Mouse (Mus musculus) forebrain, embryonic 15.5 days (tissue): ENCODE results near the gene March10. TPM values are rescaled to one million over a fixed set of nuclear protein-coding genes. Genes with fewer than 3 reads are reported as not detected.

Experiments used
- ATAC-seq: fragments of 200-750 bp; cut with Nextera tagmentation; replicated peaks from 2 replicates; pipeline ENCODE4 v1.8.0; 2017; ENCODE audit warnings: mild to moderate bottlenecking, moderate TSS enrichment, moderate library complexity
- H3K27ac ChIP-seq: fragments of 300-500 bp; sonication (generic); replicated peaks from 2 replicates; pipeline ENCODE4 v1.5.1; 2015; ENCODE audit warnings: mild to moderate bottlenecking, inconsistent platforms
- H3K27me3 ChIP-seq: fragments of 300-500 bp; sonication (generic); 2 replicates; pipeline ENCODE4 v1.6.1; 2015; ENCODE audit warnings: inconsistent platforms
- H3K36me3 ChIP-seq: fragments of 300-500 bp; sonication (generic); 2 replicates; pipeline ENCODE4 v1.6.1; 2015; ENCODE audit warnings: mild to moderate bottlenecking, inconsistent platforms
- H3K4me1 ChIP-seq: fragments of 300-500 bp; sonication (generic); 2 replicates; pipeline ENCODE4 v1.6.1; 2015; ENCODE audit warnings: inconsistent platforms
- H3K4me2 ChIP-seq: fragments of 300-500 bp; sonication (generic); replicated peaks from 2 replicates; pipeline ENCODE4 v1.6.1; 2015; ENCODE audit warnings: mild to moderate bottlenecking, inconsistent platforms
- H3K4me3 ChIP-seq: fragments of 300-500 bp; sonication (generic); 2 replicates; pipeline ENCODE4 v1.5.1; 2015; ENCODE audit warnings: mild to moderate bottlenecking, inconsistent platforms
- H3K9ac ChIP-seq: fragments of 300-500 bp; sonication (generic); replicated peaks from 2 replicates; pipeline ENCODE4 v1.6.1; 2015; ENCODE audit warnings: mild to moderate bottlenecking, inconsistent platforms
- H3K9me3 ChIP-seq: fragments of 300-500 bp; sonication (generic); 2 replicates; pipeline ENCODE4 v1.6.1; 2016; ENCODE audit warnings: inconsistent platforms
- WGBS: fragments of 180-500 bp; shearing (Covaris S2); methylation state at CpG from one replicate; pipeline ENCODE4 v1.1.7; 2015; ENCODE audit warnings: mixed read lengths; 5-methylcytosine and 5-hydroxymethylcytosine counted together
- polyA plus RNA-seq: library from polyadenylated mRNA; unstranded; fragments of >200 nt; fragmentation: Nextera tagmentation; extraction: Ambion mirVana; gene quantifications from 2 replicates; pipeline ENCODE4 v1.2.1, GENCODE M21; 2015

Gene March10
- polyA plus RNA-seq, 1 experiment from 2014 or later: 0.34 TPM

- ATAC-seq: peak; percentile 77
- no peak overlapping the region for H3K4me2 ChIP-seq
- no peak overlapping the region for H3K9ac ChIP-seq
- no peak overlapping the region for H3K27ac ChIP-seq
- WGBS: 62% methylated on average over 28 of the region's 28 CpGs
- no peaks in the 10 kb centered on the region for H3K4me1 ChIP-seq
- no peaks in the 10 kb centered on the region for H3K27me3 ChIP-seq
- H3K9me3 ChIP-seq: no peaks in the 10 kb centered on the region
- no peak overlapping the region for H3K4me3 ChIP-seq
- no peaks in the 10 kb centered on the region for H3K36me3 ChIP-seq
These were observed 109.1 kb downstream of the March10 start for GRCm38 (mm10) chr11:105347162-105348161.

GRCm38 (mm10) chr11:105345284-105345683 lies 111.3 kb downstream of the March10 start:
- H3K27ac ChIP-seq: no peak overlapping the region
- no peaks in the 10 kb centered on the region for H3K9me3 ChIP-seq
- H3K4me2 ChIP-seq: no peak overlapping the region
- no peaks in the 10 kb centered on the region for H3K36me3 ChIP-seq
- 80% methylated on average over 2 of the region's 2 CpGs for WGBS
- H3K9ac ChIP-seq: no peak overlapping the region
- no peak overlapping the region for H3K4me3 ChIP-seq
- no peaks in the 10 kb centered on the region for H3K4me1 ChIP-seq
- H3K27me3 ChIP-seq: no peaks in the 10 kb centered on the region
- ATAC-seq: no peak

- Histone ChIP-seq H3K4me3 (no peak overlapping the region), H3K27me3 (no peaks in the 10 kb centered on the region), H3K27ac (no peak overlapping the region), H3K4me1 (peaks cover 7% of the 10 kb centered on the region; the same call in 1 of the 2 replicates), H3K9me3 (no peaks in the 10 kb centered on the region), H3K4me2 (no peak overlapping the region), H3K36me3 (no peaks in the 10 kb centered on the region), H3K9ac (no peak overlapping the region)
- no peak for ATAC-seq
- WGBS: 80% methylated on average over 12 of the region's 12 CpGs
These were observed 117.7 kb downstream of the March10 start for GRCm38 (mm10) chr11:105338596-105339390.

- Histone ChIP-seq H3K4me2 (no peak overlapping the region), H3K9ac (no peak overlapping the region), H3K27me3 (no peaks in the 10 kb centered on the region), H3K36me3 (no peaks in the 10 kb centered on the region), H3K4me3 (no peak overlapping the region), H3K27ac (no peak overlapping the region; the same call in 1 of the 2 replicates), H3K9me3 (no peaks in the 10 kb centered on the region), H3K4me1 (peaks cover 14% of the 10 kb centered on the region; the same call in 1 of the 2 replicates)
- ATAC-seq: peak; percentile 36; the same call in 1 of the 2 replicates
- 41% methylated on average over 8 of the region's 8 CpGs for WGBS
These were observed 122.5 kb downstream of the March10 start for GRCm38 (mm10) chr11:105333867-105334670.

GRCm38 (mm10) chr11:105332468-105332867 lies 124.1 kb downstream of the March10 start:
- Histone ChIP-seq H3K36me3 (no peaks in the 10 kb centered on the region), H3K9me3 (no peaks in the 10 kb centered on the region), H3K27me3 (no peaks in the 10 kb centered on the region), H3K4me2 (no peak overlapping the region), H3K4me1 (peaks cover 14% of the 10 kb centered on the region; the same call in 1 of the 2 replicates), H3K4me3 (no peak overlapping the region), H3K9ac (no peak overlapping the region), H3K27ac (no peak overlapping the region)
- 66% methylated on average over 8 of the region's 8 CpGs for WGBS
- ATAC-seq: peak; percentile 47; the same call in 1 of the 2 replicates

GRCm38 (mm10) chr11:105331732-105332131 lies 124.8 kb downstream of the March10 start:
- Histone ChIP-seq H3K4me2 (no peak overlapping the region), H3K4me1 (peaks cover 14% of the 10 kb centered on the region; the same call in 1 of the 2 replicates), H3K9me3 (no peaks in the 10 kb centered on the region), H3K36me3 (no peaks in the 10 kb centered on the region), H3K9ac (no peak overlapping the region), H3K4me3 (no peak overlapping the region), H3K27me3 (no peaks in the 10 kb centered on the region), H3K27ac (no peak overlapping the region)
- no peak for ATAC-seq
- WGBS: 39% methylated on average over 10 of the region's 10 CpGs

- no peak overlapping the region for H3K4me3 ChIP-seq
- H3K9me3 ChIP-seq: no peaks in the 10 kb centered on the region
- no peaks in the 10 kb centered on the region for H3K36me3 ChIP-seq
- H3K27ac ChIP-seq: no peak overlapping the region
- peaks cover 14% of the 10 kb centered on the region; the same call in 1 of the 2 replicates for H3K4me1 ChIP-seq
- H3K4me2 ChIP-seq: no peak overlapping the region
- ATAC-seq: no peak
- no peaks in the 10 kb centered on the region for H3K27me3 ChIP-seq
- 87% methylated on average over 3 of the region's 3 CpGs for WGBS
- H3K9ac ChIP-seq: no peak overlapping the region
These were observed 125.4 kb downstream of the March10 start for GRCm38 (mm10) chr11:105331129-105331528.

- H3K4me3 ChIP-seq: no peak overlapping the region
- WGBS: 79% methylated on average over 9 of the region's 9 CpGs
- no peak overlapping the region for H3K4me2 ChIP-seq
- peaks cover 14% of the 10 kb centered on the region; the same call in 1 of the 2 replicates for H3K4me1 ChIP-seq
- no peaks in the 10 kb centered on the region for H3K9me3 ChIP-seq
- no peak overlapping the region for H3K9ac ChIP-seq
- ATAC-seq: no peak
- H3K27ac ChIP-seq: no peak overlapping the region
- H3K27me3 ChIP-seq: no peaks in the 10 kb centered on the region
- no peaks in the 10 kb centered on the region for H3K36me3 ChIP-seq
These were observed 126.6 kb downstream of the March10 start for GRCm38 (mm10) chr11:105329962-105330361.

GRCm38 (mm10) chr11:105327101-105327500 lies 129.4 kb downstream of the March10 start:
- Histone ChIP-seq H3K4me3 (no peak overlapping the region), H3K27me3 (no peaks in the 10 kb centered on the region), H3K4me1 (peaks cover 4% of the 10 kb centered on the region; the same call in 1 of the 2 replicates), H3K4me2 (no peak overlapping the region), H3K36me3 (no peaks in the 10 kb centered on the region), H3K9ac (no peak overlapping the region), H3K27ac (no peak overlapping the region), H3K9me3 (no peaks in the 10 kb centered on the region)
- 80% methylated on average over 3 of the region's 3 CpGs for WGBS
- no peak for ATAC-seq

- WGBS: 89% methylated on average over 5 of the region's 5 CpGs
- no peak overlapping the region for H3K9ac ChIP-seq
- H3K4me2 ChIP-seq: no peak overlapping the region
- no peak for ATAC-seq
- H3K27me3 ChIP-seq: no peaks in the 10 kb centered on the region
- H3K27ac ChIP-seq: no peak overlapping the region
- H3K4me3 ChIP-seq: no peak overlapping the region
- no peaks in the 10 kb centered on the region for H3K4me1 ChIP-seq
- no peaks in the 10 kb centered on the region for H3K9me3 ChIP-seq
- H3K36me3 ChIP-seq: no peaks in the 10 kb centered on the region
These were observed 133.0 kb downstream of the March10 start for GRCm38 (mm10) chr11:105323530-105323929.

GRCm38 (mm10) chr11:105321090-105321489 lies 135.4 kb downstream of the March10 start:
- Histone ChIP-seq H3K36me3 (no peaks in the 10 kb centered on the region), H3K9ac (no peak overlapping the region), H3K4me1 (no peaks in the 10 kb centered on the region), H3K9me3 (no peaks in the 10 kb centered on the region), H3K4me2 (no peak overlapping the region), H3K27ac (no peak overlapping the region), H3K27me3 (no peaks in the 10 kb centered on the region), H3K4me3 (no peak overlapping the region)
- ATAC-seq: no peak
- 78% methylated on average over 2 of the region's 2 CpGs for WGBS
